Mouse (Mus musculus) midbrain, embryonic 12.5 days (tissue): ENCODE measurements at regions not wholly inside any gene's neighbourhood (a gene's known extent, or its start where the extent isn't known, plus 50 kb on each side); places are given as distances from the start of the nearest gene placed in this dataset.

ENCODE experiments used
- ATAC-seq: fragments of 200-750 bp; cut with Nextera tagmentation; 2 replicates; pipeline ENCODE4 v1.8.0; 2017; ENCODE audit warnings: low read depth, moderate TSS enrichment, moderate library complexity; ENCODE audit not compliant: low FRiP score
- H3K27ac ChIP-seq: fragments of 300-500 bp; sonication (generic); replicated peaks from 2 replicates; pipeline ENCODE4 v1.5.1; 2016; ENCODE audit warnings: mild to moderate bottlenecking
- H3K27me3 ChIP-seq: fragments of 300-500 bp; sonication (generic); 2 replicates; pipeline ENCODE4 v1.6.1; 2016; ENCODE audit warnings: mild to moderate bottlenecking
- H3K36me3 ChIP-seq: fragments of 300-500 bp; sonication (generic); 2 replicates; pipeline ENCODE4 v1.6.1; 2016
- H3K4me1 ChIP-seq: fragments of 300-500 bp; sonication (generic); 2 replicates; pipeline ENCODE4 v1.6.1; 2016
- H3K4me2 ChIP-seq: fragments of 300-500 bp; sonication (generic); replicated peaks from 2 replicates; pipeline ENCODE4 v1.6.1; 2016; ENCODE audit warnings: mild to moderate bottlenecking, moderate library complexity
- H3K4me3 ChIP-seq: fragments of 300-500 bp; sonication (generic); 2 replicates; pipeline ENCODE4 v1.5.1; 2016; ENCODE audit warnings: mild to moderate bottlenecking
- H3K9ac ChIP-seq: fragments of 300-500 bp; sonication (generic); replicated peaks from 2 replicates; pipeline ENCODE4 v1.6.1; 2016; ENCODE audit warnings: mild to moderate bottlenecking, moderate library complexity
- H3K9me3 ChIP-seq: fragments of 300-500 bp; sonication (generic); 2 replicates; pipeline ENCODE4 v1.6.1; 2016; ENCODE audit warnings: mild to moderate bottlenecking
- WGBS: fragments of 180-500 bp; shearing (Covaris S2); methylation state at CpG from one replicate; pipeline ENCODE4 v1.1.7; 2016; 5-methylcytosine and 5-hydroxymethylcytosine counted together

GRCm38 (mm10) chr1:76835028-76835683 lies 679.7 kb downstream of the Epha4 start:
- Histone ChIP-seq H3K36me3 (no peaks in the 10 kb centered on the region), H3K27me3 (no peaks in the 10 kb centered on the region), H3K4me3 (no peak overlapping the region), H3K4me1 (no peaks in the 10 kb centered on the region; the same call in 1 of the 2 replicates), H3K9ac (no peak overlapping the region), H3K27ac (no peak overlapping the region), H3K9me3 (no peaks in the 10 kb centered on the region), H3K4me2 (no peak overlapping the region)
- no peak for ATAC-seq
- 94% methylated on average over 6 of the region's 6 CpGs for WGBS

DNA sequence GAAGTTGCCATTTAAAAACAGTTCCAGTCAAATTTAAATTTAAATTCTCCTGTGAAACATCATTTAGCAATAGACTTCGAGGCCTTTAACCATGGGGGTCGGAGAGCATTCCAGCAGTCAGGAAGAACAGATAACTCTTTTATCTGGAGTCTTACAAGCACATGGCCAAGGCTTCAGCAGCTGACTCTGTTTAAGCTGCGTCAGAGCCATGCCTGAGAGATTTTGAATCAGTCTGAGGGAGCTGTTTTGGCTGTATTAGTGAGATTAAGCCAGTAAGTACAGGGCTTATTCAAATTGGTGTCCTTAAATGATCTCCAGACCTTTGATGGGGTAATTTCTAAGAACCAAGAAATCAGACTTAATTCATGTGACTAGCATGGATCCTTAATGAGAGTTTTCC lies 665.5 kb downstream of the Epha4 start:
- Histone ChIP-seq H3K9ac (no peak overlapping the region), H3K27me3 (no peaks in the 10 kb centered on the region), H3K27ac (no peak overlapping the region), H3K4me2 (no peak overlapping the region), H3K4me1 (0 out of 2 replicates have a peak, but pooled peaks cover 4% of the 10 kb centered on the region), H3K9me3 (no peaks in the 10 kb centered on the region), H3K4me3 (no peak overlapping the region), H3K36me3 (no peaks in the 10 kb centered on the region)
- ATAC-seq: no peak
- 8% methylated on average over 3 of the region's 3 CpGs for WGBS

- no peak overlapping the region for H3K27ac ChIP-seq
- WGBS: 82% methylated on average over 15 of the region's 15 CpGs
- H3K4me2 ChIP-seq: no peak overlapping the region
- no peak overlapping the region for H3K4me3 ChIP-seq
- no peak overlapping the region for H3K9ac ChIP-seq
- no peak for ATAC-seq
- no peaks in the 10 kb centered on the region for H3K36me3 ChIP-seq
- H3K4me1 ChIP-seq: no peaks in the 10 kb centered on the region
- H3K27me3 ChIP-seq: no peaks in the 10 kb centered on the region
- 0 out of 2 replicates have a peak, but pooled peaks cover 2% of the 10 kb centered on the region for H3K9me3 ChIP-seq
Measured at GRCm38 (mm10) chr1:76866304-76866968, 648.5 kb downstream of the Epha4 start.

DNA sequence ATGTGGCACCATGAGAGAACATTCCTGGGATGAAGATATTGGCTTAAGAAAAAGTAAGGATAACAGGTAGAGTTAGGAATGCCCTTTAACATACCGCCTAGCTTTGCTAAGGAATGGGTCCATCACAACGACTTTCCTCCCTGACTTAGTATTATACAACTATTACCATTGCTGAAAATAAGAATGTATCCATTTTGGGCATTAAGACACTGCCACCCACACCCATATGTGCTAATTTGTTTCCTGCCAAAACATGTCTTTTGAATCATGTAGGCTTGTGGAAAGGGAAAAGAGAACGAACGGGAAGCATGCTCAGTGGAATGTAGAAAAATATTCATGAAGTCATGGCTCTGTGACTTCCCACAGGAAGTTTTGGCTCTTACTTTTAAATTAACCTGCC lies 641.7 kb downstream of the Epha4 start:
- H3K4me3 ChIP-seq: no peak overlapping the region
- no peaks in the 10 kb centered on the region for H3K9me3 ChIP-seq
- no peak for ATAC-seq
- H3K36me3 ChIP-seq: no peaks in the 10 kb centered on the region
- no peaks in the 10 kb centered on the region for H3K27me3 ChIP-seq
- H3K4me2 ChIP-seq: no peak overlapping the region
- H3K4me1 ChIP-seq: no peaks in the 10 kb centered on the region
- no peak overlapping the region for H3K9ac ChIP-seq
- 94% methylated on average over 4 of the region's 4 CpGs for WGBS
- H3K27ac ChIP-seq: no peak overlapping the region

- no peak overlapping the region for H3K27ac ChIP-seq
- H3K4me3 ChIP-seq: no peak overlapping the region
- H3K9me3 ChIP-seq: no peaks in the 10 kb centered on the region
- H3K36me3 ChIP-seq: no peaks in the 10 kb centered on the region
- H3K4me1 ChIP-seq: no peaks in the 10 kb centered on the region
- no peak overlapping the region for H3K9ac ChIP-seq
- 78% methylated on average over 6 of the region's 6 CpGs for WGBS
- no peak overlapping the region for H3K4me2 ChIP-seq
- ATAC-seq: no peak
- H3K27me3 ChIP-seq: no peaks in the 10 kb centered on the region
Measured at GRCm38 (mm10) chr1:76880111-76880782, 634.6 kb downstream of the Epha4 start.

- Histone ChIP-seq H3K9me3 (no peaks in the 10 kb centered on the region), H3K4me1 (no peaks in the 10 kb centered on the region), H3K9ac (no peak overlapping the region), H3K27me3 (no peaks in the 10 kb centered on the region), H3K27ac (no peak overlapping the region), H3K36me3 (no peaks in the 10 kb centered on the region), H3K4me2 (no peak overlapping the region), H3K4me3 (no peak overlapping the region)
- WGBS: 71% methylated on average over 3 of the region's 4 CpGs
- no peak for ATAC-seq
Measured at GRCm38 (mm10) chr1:76880783-76881145, 634.1 kb downstream of the Epha4 start.

GRCm38 (mm10) chr1:76896152-76896864 lies 618.6 kb downstream of the Epha4 start:
- Histone ChIP-seq H3K4me2 (no peak overlapping the region), H3K4me3 (no peak overlapping the region), H3K9me3 (no peaks in the 10 kb centered on the region), H3K9ac (no peak overlapping the region), H3K4me1 (no peaks in the 10 kb centered on the region), H3K27me3 (0 out of 2 replicates have a peak, but pooled peaks cover 4% of the 10 kb centered on the region), H3K36me3 (no peaks in the 10 kb centered on the region), H3K27ac (no peak overlapping the region)
- no peak for ATAC-seq
- 52% methylated on average over 17 of the region's 17 CpGs for WGBS

- Histone ChIP-seq H3K4me1 (no peaks in the 10 kb centered on the region), H3K9ac (no peak overlapping the region), H3K36me3 (no peaks in the 10 kb centered on the region), H3K9me3 (no peaks in the 10 kb centered on the region), H3K4me2 (no peak overlapping the region), H3K4me3 (no peak overlapping the region), H3K27ac (no peak overlapping the region), H3K27me3 (0 out of 2 replicates have a peak, but pooled peaks cover 4% of the 10 kb centered on the region)
- ATAC-seq: no peak
- WGBS: 25% methylated on average over 5 of the region's 7 CpGs
Measured at GRCm38 (mm10) chr1:76897431-76897830, 617.5 kb downstream of the Epha4 start.

DNA sequence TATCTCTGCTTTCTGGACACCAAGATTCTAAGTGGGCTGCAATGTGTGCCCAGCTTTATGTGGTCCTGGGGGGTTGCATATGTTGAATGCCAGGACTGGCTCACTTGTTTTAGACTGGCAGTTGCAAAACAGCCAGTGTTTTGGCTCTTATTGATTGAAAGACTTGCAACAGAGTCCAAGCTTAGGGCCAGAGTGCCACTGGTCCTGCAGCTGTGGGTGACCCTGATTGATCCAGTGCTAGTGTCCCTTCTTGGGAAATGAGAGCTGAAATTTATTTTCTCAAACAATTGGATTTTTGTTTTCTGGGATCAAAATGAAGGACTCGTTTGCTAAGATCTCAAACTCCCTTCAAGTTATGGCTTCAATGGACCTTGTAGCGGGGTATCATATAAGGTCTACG lies 603.4 kb downstream of the Epha4 start:
- ATAC-seq: no peak

GRCm38 (mm10) chr1:76919541-76919940 lies 595.3 kb downstream of the Epha4 start:
- ATAC-seq: no peak
- no peak overlapping the region for H3K4me2 ChIP-seq
- H3K27me3 ChIP-seq: no peaks in the 10 kb centered on the region
- no peak overlapping the region for H3K4me3 ChIP-seq
- H3K9ac ChIP-seq: no peak overlapping the region
- 47% methylated on average over 2 of the region's 2 CpGs for WGBS
- no peaks in the 10 kb centered on the region for H3K9me3 ChIP-seq
- H3K27ac ChIP-seq: no peak overlapping the region
- no peaks in the 10 kb centered on the region for H3K4me1 ChIP-seq
- H3K36me3 ChIP-seq: no peaks in the 10 kb centered on the region

More for the DNA sequence above, 603.4 kb downstream of the Epha4 start:
- no peak overlapping the region for H3K27ac ChIP-seq
- no peak overlapping the region for H3K4me2 ChIP-seq
- WGBS: 92% methylated on average over 3 of the region's 3 CpGs
- H3K4me1 ChIP-seq: no peaks in the 10 kb centered on the region
- H3K27me3 ChIP-seq: no peaks in the 10 kb centered on the region
- H3K36me3 ChIP-seq: no peaks in the 10 kb centered on the region
- H3K9ac ChIP-seq: no peak overlapping the region
- no peaks in the 10 kb centered on the region for H3K9me3 ChIP-seq
- H3K4me3 ChIP-seq: no peak overlapping the region

- Histone ChIP-seq H3K4me1 (no peaks in the 10 kb centered on the region), H3K9me3 (no peaks in the 10 kb centered on the region), H3K27ac (no peak overlapping the region), H3K9ac (no peak overlapping the region), H3K27me3 (no peaks in the 10 kb centered on the region), H3K4me2 (no peak overlapping the region), H3K36me3 (no peaks in the 10 kb centered on the region), H3K4me3 (no peak overlapping the region)
- no peak for ATAC-seq
Measured at GRCm38 (mm10) chr1:76920634-76921033, 594.3 kb downstream of the Epha4 start.

DNA sequence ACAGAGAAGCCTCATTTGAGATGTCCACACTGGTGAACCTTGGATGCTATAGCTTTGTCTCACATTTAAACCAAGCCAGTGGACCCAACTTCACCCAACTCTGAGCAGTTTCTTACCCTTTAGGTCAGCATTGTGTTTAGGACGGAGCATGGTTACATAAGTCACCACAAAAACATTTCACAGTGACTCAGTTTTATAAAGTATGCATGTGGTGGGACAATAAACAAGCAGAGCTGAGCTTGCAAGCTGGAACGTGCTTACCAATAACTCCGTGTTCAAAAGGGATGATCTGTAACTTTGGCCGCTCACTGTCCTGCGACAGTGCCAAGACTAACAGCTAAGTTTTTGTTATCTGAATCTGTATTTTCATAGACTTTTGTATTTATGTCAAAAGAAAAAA lies 587.8 kb downstream of the Epha4 start:
- no peaks in the 10 kb centered on the region for H3K27me3 ChIP-seq
- H3K9ac ChIP-seq: no peak overlapping the region
- no peaks in the 10 kb centered on the region for H3K9me3 ChIP-seq
- H3K4me3 ChIP-seq: no peak overlapping the region
- H3K4me2 ChIP-seq: no peak overlapping the region
- no peaks in the 10 kb centered on the region for H3K4me1 ChIP-seq
- 88% methylated on average over 5 of the region's 5 CpGs for WGBS
- ATAC-seq: no peak
- H3K27ac ChIP-seq: no peak overlapping the region
- no peaks in the 10 kb centered on the region for H3K36me3 ChIP-seq
